Mouse (Mus musculus): ENCODE measurements at regions not wholly inside any gene's neighbourhood (a gene's known extent, or its start where the extent isn't known, plus 50 kb on each side); places are given as distances from the start of the nearest gene placed in this dataset.

GRCm38 (mm10) chr3:147423895-147424575 lies 571.9 kb downstream of the Ttll7 start:
- no peak for TF ChIP-seq CTCF (IDR thresholded peaks at IDR 0.05; ENCODE audit: low read depth)
- H3K4me1 ChIP-seq (replicated peaks; ENCODE audit: insufficient read depth, low read length) = no peaks in the 10 kb centered on the region
- H3K9ac ChIP-seq (ENCODE audit: low read depth, low read length) = no peak overlapping the region
- no peak overlapping the region for H3K4me3 ChIP-seq (replicated peaks; ENCODE audit: low read depth, low read length)
- no peaks in the 10 kb centered on the region for H3K9me3 ChIP-seq (replicated peaks; ENCODE audit: low read length)
- no peaks in the 10 kb centered on the region for H3K27me3 ChIP-seq (ENCODE audit: insufficient read depth, low read length)
- DNase-seq (ENCODE audit: low spot score) = no peak
- no peak overlapping the region for H3K27ac ChIP-seq
- ATAC-seq (replicated peaks; ENCODE audit: low FRiP score, low read depth) = no peak
- H3K36me3 ChIP-seq (ENCODE audit: insufficient read depth, low read length) = no peaks in the 10 kb centered on the region
- 36% methylated on average over 2 of the region's 2 CpGs for WGBS
- no peak overlapping the region for H3K4me2 ChIP-seq (ENCODE audit: low read length)

- no peaks in the 10 kb centered on the region for H3K27me3 ChIP-seq (ENCODE audit: insufficient read depth, low read length)
- no peaks in the 10 kb centered on the region for H3K9me3 ChIP-seq (replicated peaks; ENCODE audit: low read length)
- no peak overlapping the region for H3K27ac ChIP-seq
- no peak overlapping the region for H3K4me3 ChIP-seq (replicated peaks; ENCODE audit: low read depth, low read length)
- H3K9ac ChIP-seq (ENCODE audit: low read depth, low read length) = no peak overlapping the region
- no peak overlapping the region for H3K4me2 ChIP-seq (ENCODE audit: low read length)
- H3K4me1 ChIP-seq (replicated peaks; ENCODE audit: insufficient read depth, low read length) = no peaks in the 10 kb centered on the region
- TF ChIP-seq CTCF (IDR thresholded peaks at IDR 0.05; ENCODE audit: low read depth) = no peak
- DNase-seq (ENCODE audit: low spot score) (no peak), ATAC-seq (replicated peaks; ENCODE audit: low FRiP score, low read depth) (no peak)
- WGBS = 62% methylated on average over 10 of the region's 10 CpGs
- H3K36me3 ChIP-seq (ENCODE audit: insufficient read depth, low read length) = no peaks in the 10 kb centered on the region
These were observed 576.7 kb downstream of the Ttll7 start for GRCm38 (mm10) chr3:147428837-147429236.

GRCm38 (mm10) chr3:147442925-147443690 lies 590.9 kb downstream of the Ttll7 start:
- no peak for TF ChIP-seq CTCF (IDR thresholded peaks at IDR 0.05; ENCODE audit: low read depth)
- 73% methylated on average over 5 of the region's 5 CpGs for WGBS
- Histone ChIP-seq H3K27ac (no peak overlapping the region), H3K4me2 (ENCODE audit: low read length) (no peak overlapping the region), H3K9ac (ENCODE audit: low read depth, low read length) (no peak overlapping the region), H3K27me3 (ENCODE audit: insufficient read depth, low read length) (no peaks in the 10 kb centered on the region), H3K36me3 (ENCODE audit: insufficient read depth, low read length) (no peaks in the 10 kb centered on the region), H3K4me1 (replicated peaks; ENCODE audit: insufficient read depth, low read length) (no peaks in the 10 kb centered on the region), H3K4me3 (replicated peaks; ENCODE audit: low read depth, low read length) (no peak overlapping the region), H3K9me3 (replicated peaks; ENCODE audit: low read length) (no peaks in the 10 kb centered on the region)
- ATAC-seq (replicated peaks; ENCODE audit: low FRiP score, low read depth) = no peak
- DNase-seq (ENCODE audit: low spot score) = no peak

GRCm38 (mm10) chr3:147443691-147443960 lies 591.5 kb downstream of the Ttll7 start:
- Histone ChIP-seq H3K36me3 (ENCODE audit: insufficient read depth, low read length) (no peaks in the 10 kb centered on the region), H3K27ac (no peak overlapping the region), H3K4me1 (replicated peaks; ENCODE audit: insufficient read depth, low read length) (no peaks in the 10 kb centered on the region), H3K4me3 (replicated peaks; ENCODE audit: low read depth, low read length) (no peak overlapping the region), H3K9ac (ENCODE audit: low read depth, low read length) (no peak overlapping the region), H3K9me3 (replicated peaks; ENCODE audit: low read length) (no peaks in the 10 kb centered on the region), H3K4me2 (ENCODE audit: low read length) (no peak overlapping the region), H3K27me3 (ENCODE audit: insufficient read depth, low read length) (no peaks in the 10 kb centered on the region)
- ATAC-seq (replicated peaks; ENCODE audit: low FRiP score, low read depth) = no peak
- no peak for DNase-seq (ENCODE audit: low spot score)
- no peak for TF ChIP-seq CTCF (IDR thresholded peaks at IDR 0.05; ENCODE audit: low read depth)

GRCm38 (mm10) chr3:147444005-147444763 lies 592.0 kb downstream of the Ttll7 start:
- DNase-seq (ENCODE audit: low spot score) = no peak
- H3K36me3 ChIP-seq (ENCODE audit: insufficient read depth, low read length) = no peaks in the 10 kb centered on the region
- no peak overlapping the region for H3K9ac ChIP-seq (ENCODE audit: low read depth, low read length)
- TF ChIP-seq CTCF (IDR thresholded peaks at IDR 0.05; ENCODE audit: low read depth) = no peak
- H3K4me3 ChIP-seq (replicated peaks; ENCODE audit: low read depth, low read length) = no peak overlapping the region
- H3K4me1 ChIP-seq (replicated peaks; ENCODE audit: insufficient read depth, low read length) = no peaks in the 10 kb centered on the region
- no peaks in the 10 kb centered on the region for H3K27me3 ChIP-seq (ENCODE audit: insufficient read depth, low read length)
- H3K27ac ChIP-seq = no peak overlapping the region
- no peak overlapping the region for H3K4me2 ChIP-seq (ENCODE audit: low read length)
- 66% methylated on average over 10 of the region's 10 CpGs for WGBS
- no peak for ATAC-seq (replicated peaks; ENCODE audit: low FRiP score, low read depth)
- H3K9me3 ChIP-seq (replicated peaks; ENCODE audit: low read length) = no peaks in the 10 kb centered on the region

GRCm38 (mm10) chr3:147445066-147445844 lies 593.1 kb downstream of the Ttll7 start:
- no peak for ATAC-seq (replicated peaks; ENCODE audit: low FRiP score, low read depth)
- no peak overlapping the region for H3K4me2 ChIP-seq (ENCODE audit: low read length)
- TF ChIP-seq CTCF (IDR thresholded peaks at IDR 0.05; ENCODE audit: low read depth) = no peak
- no peaks in the 10 kb centered on the region for H3K36me3 ChIP-seq (ENCODE audit: insufficient read depth, low read length)
- H3K4me1 ChIP-seq (replicated peaks; ENCODE audit: insufficient read depth, low read length) = no peaks in the 10 kb centered on the region
- H3K27me3 ChIP-seq (ENCODE audit: insufficient read depth, low read length) = no peaks in the 10 kb centered on the region
- H3K9me3 ChIP-seq (replicated peaks; ENCODE audit: low read length) = no peaks in the 10 kb centered on the region
- no peak overlapping the region for H3K9ac ChIP-seq (ENCODE audit: low read depth, low read length)
- H3K27ac ChIP-seq = no peak overlapping the region
- H3K4me3 ChIP-seq (replicated peaks; ENCODE audit: low read depth, low read length) = no peak overlapping the region
- WGBS = 83% methylated on average over 5 of the region's 5 CpGs
- no peak for DNase-seq (ENCODE audit: low spot score)
